Mouse (Mus musculus) adipocyte (in vitro differentiated cells): ENCODE measurements around the gene Aig1.

ENCODE experiments used
- DNase-seq: peaks from one replicate; pipeline ENCODE4 v3.0.0-alpha.2; 2016; ENCODE audit warnings: low spot score

Aig1 gene

GRCm38 (mm10) chr10:13849205-13849604 lies 19.6 kb downstream of the Aig1 start:
- no peak for DNase-seq

- DNase-seq, result no peak
These were observed 23.9 kb downstream of the Aig1 start for GRCm38 (mm10) chr10:13844864-13845263.

- no peak for DNase-seq
These were observed 25.0 kb downstream of the Aig1 start for GRCm38 (mm10) chr10:13843746-13844145.

DNA sequence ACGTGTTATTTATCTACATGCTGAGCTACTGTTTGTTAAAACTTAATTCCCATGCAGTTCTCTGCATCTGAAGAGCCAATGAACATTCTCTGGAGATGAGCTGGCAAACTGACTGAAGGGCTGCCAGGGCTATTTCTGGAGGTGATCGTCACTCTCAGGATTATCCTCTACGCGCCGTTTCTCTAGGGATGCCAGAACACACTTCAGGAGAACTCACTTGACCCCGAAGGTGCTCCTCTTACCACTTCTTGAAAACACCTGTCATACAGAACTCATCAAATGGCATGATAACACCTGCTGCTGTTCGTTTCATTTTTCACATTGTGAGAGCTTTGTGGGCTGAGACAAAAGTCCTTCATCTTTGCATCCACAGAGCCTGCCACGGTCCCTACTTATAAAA lies 25.9 kb downstream of the Aig1 start:
- DNase-seq, result no peak

GRCm38 (mm10) chr10:13838511-13839126 lies 30.2 kb downstream of the Aig1 start:
- no peak for DNase-seq

GRCm38 (mm10) chr10:13837709-13838456 lies 30.9 kb downstream of the Aig1 start:
- DNase-seq, result no peak

GRCm38 (mm10) chr10:13836956-13837355 lies 31.8 kb downstream of the Aig1 start:
- DNase-seq, result no peak

DNA sequence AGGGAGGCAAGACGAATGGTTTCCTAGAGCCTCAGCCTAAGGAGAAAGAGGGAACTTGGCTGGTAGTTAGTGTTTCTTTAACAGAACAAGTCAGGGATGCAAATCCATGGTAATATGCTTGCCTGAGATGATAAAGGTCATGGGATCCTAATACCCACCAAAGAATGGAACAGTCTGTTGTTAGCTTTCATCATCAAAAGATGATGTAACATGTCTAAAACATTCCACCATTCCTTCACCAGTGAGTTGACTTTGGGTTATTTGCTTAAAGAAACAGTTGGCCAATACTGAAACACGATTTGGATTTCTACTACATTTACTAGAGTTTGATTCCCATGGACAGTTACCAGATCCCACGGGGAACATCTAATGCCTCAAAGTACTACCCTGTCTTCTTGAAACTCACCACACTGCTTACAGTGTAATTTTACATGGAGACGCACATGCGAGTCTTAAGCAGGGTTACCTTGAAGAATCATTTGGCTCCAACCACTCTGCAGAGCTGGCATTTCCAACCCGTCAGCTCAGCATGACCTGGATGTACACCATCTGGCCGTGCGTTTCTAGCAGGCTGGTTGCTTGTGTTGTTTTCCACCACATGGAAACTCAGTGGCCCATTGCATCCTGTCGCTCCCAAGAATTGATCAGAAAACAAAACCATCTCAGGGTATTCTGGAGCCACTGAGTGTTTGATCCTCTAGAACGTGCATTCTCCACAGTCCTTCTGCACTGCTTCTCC lies 32.9 kb downstream of the Aig1 start:
- no peak for DNase-seq

DNA sequence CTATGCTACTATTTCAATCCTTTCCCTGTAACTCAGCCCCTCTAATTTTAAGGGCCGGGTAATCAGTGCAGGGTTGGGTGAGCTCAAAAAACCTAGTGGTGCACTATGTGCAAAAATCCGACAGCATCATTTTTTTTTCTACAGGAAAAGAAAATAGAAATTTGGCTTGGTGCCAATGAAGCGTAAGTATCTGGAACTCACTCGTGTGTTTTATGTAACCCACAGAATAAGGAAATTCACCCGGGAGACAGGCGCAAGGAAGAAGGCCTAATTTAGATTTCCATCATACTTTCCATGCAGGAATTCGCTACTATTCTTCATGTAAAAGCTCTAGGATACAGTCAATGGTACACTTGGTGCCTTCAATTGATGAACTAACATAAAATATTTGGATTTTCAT lies 34.7 kb downstream of the Aig1 start:
- DNase-seq, result no peak

GRCm38 (mm10) chr10:13833066-13833566 lies 35.7 kb downstream of the Aig1 start:
- DNase-seq, result no peak

GRCm38 (mm10) chr10:13832546-13833033 lies 36.2 kb downstream of the Aig1 start:
- peak; percentile 28 for DNase-seq

DNA sequence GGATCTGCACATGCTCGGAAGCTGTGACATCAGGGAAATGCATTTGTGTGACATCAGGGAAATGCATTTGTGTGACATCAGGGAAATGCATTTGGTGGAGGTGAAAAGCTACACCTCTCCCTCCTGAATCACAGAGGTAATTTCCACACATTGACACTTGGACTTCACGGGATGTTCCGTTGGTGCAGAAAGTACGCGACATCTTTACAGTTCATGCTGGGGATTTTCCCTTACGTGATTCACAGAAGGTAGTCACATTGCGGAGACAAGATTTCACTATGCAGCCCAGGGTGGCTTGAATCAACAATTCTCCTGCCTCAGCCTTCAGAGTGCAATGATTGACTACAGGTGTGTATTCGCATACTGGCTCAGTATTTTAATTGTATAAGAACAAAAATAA lies 41.6 kb downstream of the Aig1 start:
- no peak for DNase-seq

- peak; percentile 78 for DNase-seq
These were observed 55.2 kb downstream of the Aig1 start for GRCm38 (mm10) chr10:13813591-13813990.

GRCm38 (mm10) chr10:13808291-13808690 lies 60.5 kb downstream of the Aig1 start:
- DNase-seq, result no peak

DNA sequence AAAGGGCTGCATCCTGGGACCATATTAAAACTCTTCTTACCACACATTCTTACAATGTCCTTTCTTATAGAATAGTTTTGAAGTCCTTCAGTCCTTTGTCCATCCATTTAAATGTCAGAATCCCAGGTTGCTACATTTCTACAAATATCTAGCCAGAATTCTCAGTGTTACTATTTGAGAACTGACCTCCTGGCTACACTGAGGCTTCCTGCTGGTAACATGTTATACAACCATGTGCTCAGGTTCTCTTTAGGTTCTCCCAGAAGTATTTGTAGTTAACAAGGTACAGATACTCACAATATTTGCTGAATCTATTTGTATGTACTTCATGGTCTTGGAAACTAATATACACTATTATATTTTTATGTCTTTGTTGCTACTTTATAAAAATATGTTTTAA lies 62.0 kb downstream of the Aig1 start:
- DNase-seq, result no peak

DNA sequence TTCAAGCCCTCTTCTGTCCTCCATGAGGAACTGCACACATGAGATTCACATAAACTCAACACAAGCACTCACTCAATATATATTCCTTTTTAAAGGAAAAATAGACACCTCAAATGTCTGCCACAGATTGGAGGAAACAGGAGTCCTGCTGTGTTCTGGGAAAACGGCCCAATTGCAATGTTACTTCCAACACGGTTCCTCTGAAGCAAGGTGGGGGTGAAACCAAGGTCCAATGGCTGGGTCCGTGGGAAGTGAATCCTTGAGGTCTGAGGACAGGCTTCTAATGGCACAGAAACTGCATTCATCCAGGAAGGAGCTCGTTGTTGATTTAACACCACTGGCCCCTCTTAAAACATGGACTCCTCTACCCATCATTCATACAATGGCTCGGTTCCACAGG lies 67.5 kb downstream of the Aig1 start:
- DNase-seq, result no peak

GRCm38 (mm10) chr10:13793458-13793857 lies 75.3 kb downstream of the Aig1 start:
- DNase-seq, result peak; percentile 50

DNA sequence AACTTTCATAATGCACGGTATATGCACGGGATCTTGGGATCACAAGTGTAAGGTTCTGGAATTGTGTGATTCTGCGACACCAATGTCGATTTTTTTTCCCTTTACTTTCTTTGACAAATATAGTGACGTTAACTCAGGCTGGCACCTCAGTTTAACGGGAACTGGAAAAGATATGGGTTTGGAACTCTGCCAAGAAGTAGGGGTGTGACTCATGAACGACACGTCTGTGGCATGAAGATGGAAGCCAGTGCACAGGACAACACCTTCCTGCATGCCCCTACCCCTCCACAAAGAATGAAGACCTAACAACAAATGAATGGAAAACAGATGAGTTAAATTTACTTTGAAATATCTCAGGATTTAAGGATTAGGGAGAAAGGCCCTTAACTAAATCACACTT lies 76.0 kb downstream of the Aig1 start:
- DNase-seq, result no peak

DNA sequence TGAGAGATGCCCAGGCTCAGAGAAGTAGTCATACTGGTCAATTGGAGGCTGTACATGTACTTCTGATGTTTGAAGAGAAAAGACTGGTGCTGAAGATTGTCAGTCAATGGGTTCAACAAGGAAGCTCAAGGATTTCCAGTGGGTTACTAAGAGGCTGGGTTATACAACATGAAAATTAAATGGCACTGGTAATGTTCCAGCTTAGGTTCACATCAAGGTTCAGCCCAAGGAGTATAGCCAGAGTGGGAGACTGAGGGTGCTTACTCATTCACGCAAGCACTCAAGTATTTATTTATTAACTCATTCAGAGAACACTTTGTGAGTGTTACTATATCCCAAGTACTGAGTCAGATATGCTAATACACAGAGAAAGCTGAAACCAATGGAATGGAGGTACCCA lies 79.2 kb downstream of the Aig1 start:
- no peak for DNase-seq

- DNase-seq, result no peak
These were observed 80.7 kb downstream of the Aig1 start for GRCm38 (mm10) chr10:13788057-13788456.

DNA sequence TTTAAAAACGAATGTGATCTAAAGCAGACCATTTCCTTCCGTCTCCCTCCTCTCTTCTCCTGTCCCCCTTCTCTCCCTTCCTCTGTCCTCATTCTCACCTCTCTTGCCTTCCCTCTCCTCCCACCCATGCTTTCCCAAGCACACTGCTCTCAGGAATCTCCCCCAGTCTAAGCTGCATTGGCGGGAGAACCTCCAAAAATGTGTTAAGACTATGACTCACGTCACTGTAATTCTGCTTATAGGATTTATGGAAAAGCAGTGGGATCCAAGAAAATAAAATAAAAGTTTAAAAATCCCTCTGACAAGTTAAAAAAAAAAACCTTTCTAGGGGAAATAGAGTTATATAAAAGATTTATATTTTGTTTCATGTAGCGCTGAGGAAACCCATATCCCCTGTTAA lies 86.0 kb downstream of the Aig1 start:
- DNase-seq, result no peak

GRCm38 (mm10) chr10:13782235-13782757 lies 86.5 kb downstream of the Aig1 start:
- DNase-seq, result no peak

DNA sequence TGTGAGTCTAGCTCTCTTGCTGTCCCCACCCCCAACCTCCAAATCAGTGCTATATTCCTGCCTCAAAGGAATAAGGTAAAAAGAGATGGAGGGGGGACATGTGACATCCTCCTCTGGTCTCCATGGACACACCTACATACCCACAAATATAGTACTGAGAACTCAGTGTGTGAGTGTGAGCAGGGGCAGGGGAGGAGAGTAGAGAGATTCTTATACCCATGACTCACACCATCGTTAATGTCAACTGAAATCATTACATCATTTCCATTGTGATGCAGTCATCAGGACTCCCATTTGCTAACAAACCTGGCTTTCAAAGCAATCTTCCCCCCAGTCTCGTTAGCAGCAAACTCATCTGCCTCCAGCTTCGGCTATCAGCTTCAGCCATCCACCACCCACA lies 92.8 kb downstream of the Aig1 start:
- DNase-seq, result no peak
